Mouse (Mus musculus): ENCODE measurements at regions not wholly inside any gene's neighbourhood (a gene's known extent, or its start where the extent isn't known, plus 50 kb on each side); places are given as distances from the start of the nearest gene placed in this dataset.

DNA sequence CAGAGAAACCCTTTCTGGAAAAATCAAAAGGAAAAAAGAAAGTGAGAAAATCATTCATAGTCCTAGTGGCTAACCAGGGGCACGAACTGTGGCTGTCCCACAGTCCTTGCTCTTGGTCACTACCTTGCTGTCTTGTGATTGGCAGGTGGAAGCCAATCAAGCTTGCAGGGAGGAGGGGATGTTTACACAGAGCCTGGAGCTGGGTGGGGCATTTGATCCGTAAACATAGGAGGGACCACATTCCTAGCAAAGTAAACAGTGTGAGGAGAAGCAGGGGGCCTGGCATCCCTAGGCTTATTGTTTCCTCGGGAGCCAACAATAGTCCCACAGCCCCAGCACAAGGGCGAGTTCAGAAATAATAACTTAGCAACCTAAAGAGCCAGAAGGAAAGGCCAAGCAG lies 466.5 kb upstream of the Gm10131 start:
- TF ChIP-seq CTCF (IDR thresholded peaks at IDR 0.05; ENCODE audit: borderline replicate concordance, insufficient read depth, low read depth, low read length) (no peak), POLR2A (IDR thresholded peaks at IDR 0.05; ENCODE audit: borderline replicate concordance, insufficient read depth, low read length) (no peak)
